Mouse (Mus musculus) C2C12 (cell line): ENCODE results near the gene Antxr1. TPM values are rescaled to one million over a fixed set of nuclear protein-coding genes. Genes with fewer than 3 reads are reported as not detected.

Source experiments
- H3K27me3 ChIP-seq: one replicate; pipeline ENCODE4 v1.6.1; 2011; ENCODE audit not compliant: control insufficient read depth, insufficient read depth, insufficient read length
- H3K36me3 ChIP-seq: one replicate; pipeline ENCODE4 v1.6.1; 2011; ENCODE audit not compliant: control insufficient read depth, insufficient read depth
- H3K4me3 ChIP-seq: one replicate; pipeline ENCODE4 v1.5.1; 2011; ENCODE audit warnings: mild to moderate bottlenecking, control low read depth; ENCODE audit not compliant: poor library complexity, insufficient read depth, severe bottlenecking
- H3K79me2 ChIP-seq: one replicate; pipeline ENCODE4 v1.6.1; 2011; ENCODE audit not compliant: control insufficient read depth, insufficient read depth
- H3K79me3 ChIP-seq: one replicate; pipeline ENCODE4 v1.6.1; 2011; ENCODE audit warnings: low read depth, control low read depth
- H3ac ChIP-seq: one replicate; pipeline ENCODE3; 2011; ENCODE audit warnings: low read depth; ENCODE audit not compliant: control insufficient read depth, insufficient read length
- CEBPB ChIP-seq: IDR thresholded peaks from one replicate; pipeline ENCODE4 v1.6.1; 2011; ENCODE audit warnings: low read depth, mild to moderate bottlenecking, control low read depth, moderate library complexity
- CTCF ChIP-seq: IDR thresholded peaks from one replicate; pipeline ENCODE4 v1.5.1; 2011; ENCODE audit not compliant: control insufficient read depth, insufficient read depth, insufficient read length
- FOSL1 ChIP-seq: IDR thresholded peaks from one replicate; pipeline ENCODE4 v1.8.0; 2011; ENCODE audit warnings: mild to moderate bottlenecking, low read length; ENCODE audit not compliant: poor library complexity, insufficient read depth, severe bottlenecking
- MAX ChIP-seq: IDR thresholded peaks from one replicate; pipeline ENCODE4 v1.6.1; 2011; ENCODE audit warnings: mild to moderate bottlenecking, control low read depth
- MYOD1 ChIP-seq: IDR thresholded peaks from one replicate; pipeline ENCODE4 v1.6.1; 2011; ENCODE audit warnings: low read depth; ENCODE audit not compliant: control insufficient read depth, insufficient read length
- MYOG ChIP-seq: IDR thresholded peaks from one replicate; pipeline ENCODE4 v1.6.1; 2011; ENCODE audit not compliant: control insufficient read depth, insufficient read length; ENCODE audit errors: extremely low read depth
- USF1 ChIP-seq: IDR thresholded peaks from one replicate; pipeline ENCODE4 v1.6.1; 2011; ENCODE audit warnings: low read depth, mild to moderate bottlenecking, control low read depth, moderate library complexity
- polyA plus RNA-seq: library from polyadenylated mRNA; unstranded; fragments of >200 nt; fragmentation: generic; extraction: Trizol; gene quantifications from one replicate; pipeline ENCODE4 v1.2.1, GENCODE M21; 2012; ENCODE audit warnings: missing spikeins

The Antxr1 gene
- polyA plus RNA-seq, 1 experiment, result 12.5 TPM

GRCm38 (mm10) chr6:87112125-87112524 is 223.5 kb downstream of the Antxr1 start:
- Histone ChIP-seq H3K36me3 (no peaks in the 10 kb centered on the region), H3K27me3 (peaks cover 3% of the 10 kb centered on the region), H3K79me3 (no peaks in the 10 kb centered on the region), H3ac (no peak overlapping the region), H3K79me2 (no peaks in the 10 kb centered on the region), H3K4me3 (no peak overlapping the region)
- TF ChIP-seq USF1, result no peak
- no peak for TF ChIP-seq MYOG
- no peak for TF ChIP-seq CEBPB
- no peak for TF ChIP-seq CTCF
- TF ChIP-seq MAX, result no peak

- TF ChIP-seq MYOG (no peak), USF1 (no peak), MAX (no peak)
- H3K27me3 ChIP-seq, result peaks cover 3% of the 10 kb centered on the region
- no peak overlapping the region for H3ac ChIP-seq
- no peaks in the 10 kb centered on the region for H3K36me3 ChIP-seq
- no peaks in the 10 kb centered on the region for H3K79me3 ChIP-seq
- no peaks in the 10 kb centered on the region for H3K79me2 ChIP-seq
- H3K4me3 ChIP-seq, result no peak overlapping the region
Observed at GRCm38 (mm10) chr6:87111493-87111892, 224.1 kb downstream of the Antxr1 start.

GRCm38 (mm10) chr6:87104123-87104796 is 231.4 kb downstream of the Antxr1 start, which contains the start of gene D6Ertd527e:
D6Ertd527e (plus strand) TSS chr6:87104746.
- Histone ChIP-seq H3K36me3 (no peaks in the 10 kb centered on the region), H3K79me3 (no peaks in the 10 kb centered on the region), H3K79me2 (no peaks in the 10 kb centered on the region), H3K27me3 (no peaks in the 10 kb centered on the region), H3K4me3 (no peak within 1 kb of the TSS), H3ac (no peak within 1 kb of the TSS)
- no peak for TF ChIP-seq MYOD1
- TF ChIP-seq USF1, result peak; percentile 62

GRCm38 (mm10) chr6:87103314-87103713 is 232.3 kb downstream of the Antxr1 start:
- Histone ChIP-seq H3K36me3 (no peaks in the 10 kb centered on the region), H3K79me3 (no peaks in the 10 kb centered on the region), H3K79me2 (no peaks in the 10 kb centered on the region), H3K27me3 (no peaks in the 10 kb centered on the region), H3ac (no peak overlapping the region), H3K4me3 (no peak overlapping the region)
- TF ChIP-seq MYOD1 (no peak), USF1 (no peak), MAX (no peak), FOSL1 (no peak), CEBPB (no peak)

GRCm38 (mm10) chr6:87102421-87102911 is 233.2 kb downstream of the Antxr1 start:
- Histone ChIP-seq H3ac (no peak overlapping the region), H3K79me2 (no peaks in the 10 kb centered on the region), H3K36me3 (no peaks in the 10 kb centered on the region), H3K4me3 (no peak overlapping the region), H3K27me3 (no peaks in the 10 kb centered on the region), H3K79me3 (no peaks in the 10 kb centered on the region)
- TF ChIP-seq CTCF (no peak), MYOD1 (no peak), MAX (no peak), CEBPB (no peak), USF1 (no peak), FOSL1 (no peak), MYOG (no peak)

GRCm38 (mm10) chr6:87101955-87102353 is 233.7 kb downstream of the Antxr1 start:
- no peaks in the 10 kb centered on the region for H3K79me3 ChIP-seq
- TF ChIP-seq CTCF (no peak), USF1 (no peak), CEBPB (no peak), MAX (no peak), MYOG (no peak), FOSL1 (no peak), MYOD1 (no peak)
- no peaks in the 10 kb centered on the region for H3K79me2 ChIP-seq

More at GRCm38 (mm10) chr6:87101955-87102353, 233.7 kb downstream of the Antxr1 start:
- no peak overlapping the region for H3ac ChIP-seq
- no peaks in the 10 kb centered on the region for H3K36me3 ChIP-seq
- H3K27me3 ChIP-seq, result no peaks in the 10 kb centered on the region
- no peak overlapping the region for H3K4me3 ChIP-seq
